Mouse (Mus musculus) urinary bladder, adult 18-20 months (tissue): ENCODE measurements around the gene Tceal9.
"Not testable (repeated sequence)": the region's sequence is repeated elsewhere in the genome, so short reads cannot be mapped to it uniquely, and the experiment has no call there.

Experiments
- DNase-seq, 2 experiments: peaks; one replicate each; pipeline ENCODE4 v3.0.0; 2022; ENCODE audit warnings: low spot score in 2 of 2, mixed read lengths in 2 of 2

The Tceal9 gene

GRCm38 (mm10) chrX:136270393-136271111, 25.7 kb downstream of the Tceal9 start:
- DNase-seq, result not testable (repeated sequence)

DNA sequence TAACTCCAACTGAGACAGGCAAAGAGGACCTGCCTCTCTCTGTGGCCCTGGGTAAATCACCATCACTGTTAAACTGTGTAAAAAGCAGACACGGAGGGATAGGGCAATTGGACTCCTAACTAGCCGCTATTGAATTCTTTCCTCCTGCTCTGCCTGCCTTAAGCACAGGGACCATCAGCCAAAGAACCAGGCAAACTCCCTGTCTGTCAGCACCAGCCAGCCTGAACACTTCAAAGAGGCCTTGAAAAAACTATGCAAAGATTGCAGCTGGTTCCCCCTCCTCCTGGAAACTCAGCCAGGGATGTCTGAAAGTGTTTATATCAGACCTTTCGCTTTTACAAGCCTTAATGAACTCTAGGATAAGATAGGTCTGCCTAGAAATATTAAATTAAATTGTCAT, 29.7 kb downstream of the Tceal9 start:
- DNase-seq, result no peak

- no peak for DNase-seq
Observed at GRCm38 (mm10) chrX:136275386-136275785, 30.5 kb downstream of the Tceal9 start.

DNA sequence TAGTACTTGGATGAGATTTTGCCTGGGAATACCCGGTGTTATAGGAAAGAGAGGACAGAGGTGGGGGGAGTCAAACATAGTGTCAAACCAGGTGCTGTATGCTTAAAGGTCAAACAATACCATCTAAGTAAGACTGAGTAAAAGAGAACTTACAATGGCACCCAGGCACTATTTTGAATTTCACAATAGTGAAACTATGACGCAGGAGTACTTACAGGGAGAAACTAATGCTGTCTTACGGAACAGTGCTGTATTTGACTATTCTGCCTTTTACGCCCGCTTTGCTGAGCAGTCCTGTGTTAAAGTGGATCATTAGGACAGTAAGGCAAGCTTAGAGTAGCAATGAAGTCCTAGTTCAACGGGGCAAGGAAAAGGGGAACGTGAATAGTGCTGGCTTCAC, 32.7 kb downstream of the Tceal9 start:
- DNase-seq, result no peak

- DNase-seq, result no peak
Observed at GRCm38 (mm10) chrX:136278401-136278800, 33.5 kb downstream of the Tceal9 start.

GRCm38 (mm10) chrX:136279410-136279809, 34.5 kb downstream of the Tceal9 start:
- no peak for DNase-seq

GRCm38 (mm10) chrX:136290817-136291281, 46.0 kb downstream of the Tceal9 start:
- DNase-seq, result no peak
